Mouse (Mus musculus) right cerebral cortex, postnatal 25 days (tissue): ENCODE results near the gene Exosc3.

Source experiments
- DNase-seq: peaks from one replicate; pipeline ENCODE4 v3.0.0; 2022

The Exosc3 gene

DNA sequence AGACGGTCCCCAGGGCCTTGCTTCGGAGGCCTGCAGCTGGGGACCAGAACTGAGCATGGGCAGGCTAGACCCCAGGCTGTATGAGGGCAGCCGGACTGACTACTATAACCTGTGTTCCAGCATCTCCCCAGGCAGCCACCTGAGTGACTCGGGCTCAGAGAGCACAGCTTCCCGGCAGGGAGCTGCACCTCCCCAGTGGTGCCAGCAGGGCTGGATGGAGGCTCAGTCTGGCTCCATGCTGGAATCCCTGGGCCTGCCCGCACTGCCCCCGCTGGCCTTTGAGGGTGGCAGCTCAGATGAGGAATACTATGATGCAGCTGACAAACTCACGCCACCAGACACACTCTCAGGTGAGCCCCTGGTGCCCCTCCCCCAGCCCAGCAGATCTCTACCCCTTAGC is 63.2 kb downstream of the Exosc3 start:
- DNase-seq, result no peak

DNA sequence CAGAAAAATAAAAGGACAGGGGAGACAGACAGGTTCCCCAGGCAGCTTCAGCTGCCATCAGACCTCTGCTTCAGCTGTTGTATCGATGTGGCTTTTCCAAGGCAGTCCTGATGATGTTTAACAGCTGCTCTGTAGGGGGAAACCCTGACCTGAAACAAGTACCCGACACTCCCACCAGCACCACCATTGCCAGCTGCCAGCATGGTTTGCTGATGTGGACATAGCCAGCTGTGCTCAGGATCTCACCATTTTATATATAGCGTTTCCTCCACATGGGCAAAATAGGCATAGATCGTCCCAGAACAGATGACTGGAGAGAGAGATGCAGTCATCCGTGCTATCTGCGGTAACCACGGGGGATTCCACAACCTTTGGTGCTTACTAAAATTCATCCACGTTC is 66.8 kb downstream of the Exosc3 start:
- no peak for DNase-seq

DNA sequence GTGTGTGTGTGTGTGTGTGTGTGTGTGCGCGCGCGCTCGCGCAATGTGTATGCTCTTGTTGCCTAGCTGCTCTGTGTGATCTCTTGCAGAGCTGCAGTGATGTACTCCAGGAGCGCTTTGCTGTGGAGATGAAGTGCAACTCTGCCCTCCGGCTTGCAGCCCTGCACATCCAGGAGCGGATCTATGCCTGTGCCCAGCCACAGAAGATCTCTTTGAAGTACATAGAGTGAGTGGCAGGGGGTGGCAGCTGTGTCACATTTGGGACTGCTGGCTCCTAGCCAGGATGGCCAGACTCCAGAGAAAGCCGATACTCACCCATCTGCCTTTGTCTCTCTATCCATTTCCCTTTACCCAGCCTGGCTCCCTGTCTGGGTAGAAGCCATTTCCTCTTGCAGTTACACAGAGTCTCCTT is 71.5 kb downstream of the Exosc3 start:
- DNase-seq, result no peak

DNA sequence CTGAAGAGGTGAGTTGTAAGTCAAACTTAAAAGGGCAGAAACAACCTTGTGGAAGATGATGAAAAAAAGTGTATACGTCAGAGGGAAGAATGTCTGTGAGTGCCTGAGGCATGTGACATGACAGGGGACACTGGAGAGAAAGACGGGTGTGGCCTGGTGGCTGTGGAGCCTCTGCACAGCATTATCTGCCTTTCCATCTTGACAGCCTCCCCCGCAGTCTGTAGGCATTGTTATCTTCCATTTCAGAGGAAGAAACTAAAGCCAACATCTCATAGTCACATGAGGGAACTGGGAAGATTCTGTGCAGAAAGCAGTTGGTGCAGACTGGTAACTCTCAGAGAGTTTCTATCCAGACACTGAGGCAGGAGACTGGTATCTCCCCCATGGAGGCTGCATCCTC is 74.6 kb downstream of the Exosc3 start:
- no peak for DNase-seq
